Mouse (Mus musculus) kidney, adult 2 months (tissue): ENCODE results near the gene Atp8a1.

Experiments used
- CTCF ChIP-seq: fragments of 200-500 bp; conservative IDR thresholded peaks from 2 replicates; pipeline ENCODE4 v1.5.1; 2011; ENCODE audit warnings: low read depth, mild to moderate bottlenecking, control low read depth, low read length, moderate library complexity, mixed read lengths; ENCODE audit not compliant: insufficient read depth, insufficient read length
- POLR2A ChIP-seq: fragments of 200-500 bp; IDR thresholded peaks from one replicate; pipeline ENCODE4 v1.6.1; 2011; ENCODE audit warnings: low read depth, low read length, control low read depth

DNA sequence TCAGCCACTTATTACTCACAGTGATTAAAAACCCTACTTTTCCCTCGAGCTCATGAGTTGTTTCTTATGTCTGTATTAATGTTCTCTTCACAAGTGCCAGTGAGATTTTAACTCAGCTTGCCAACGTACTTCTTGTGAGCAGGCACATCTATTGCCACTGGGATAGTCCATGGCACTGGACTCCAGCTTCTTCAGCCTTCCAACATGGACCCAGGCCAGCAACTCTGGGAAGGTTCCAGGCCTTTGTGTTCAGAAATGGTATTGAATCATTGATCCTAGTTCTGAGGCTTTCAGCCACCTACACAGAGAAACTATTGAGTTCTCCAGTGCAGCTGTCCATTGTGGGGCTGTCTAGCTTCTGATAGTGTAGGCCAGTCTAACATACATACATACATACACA lies 5.6 kb upstream of the Atp8a1 start:
- TF ChIP-seq POLR2A = no peak
- TF ChIP-seq CTCF = no peak
